Mouse (Mus musculus) left cerebral cortex, postnatal 4 days (tissue): ENCODE results near the gene Olfr530. TPM values are rescaled to one million over a fixed set of nuclear protein-coding genes. Genes with fewer than 3 reads are reported as not detected.

Source experiments
- DNase-seq: peaks from one replicate; pipeline ENCODE4 v3.0.0-alpha.2; 2022
- intact Hi-C: fragments of 180-260 bp; cut with DNase I; formaldehyde crosslinking; loops from one replicate; pipeline ENCODE4 v1.15.1; 2025
- total RNA-seq, 2 experiments: library from RNA; stranded (reverse); gene quantifications; 2 replicates each; pipeline ENCODE4 v1.2.3; 2021

Gene Olfr530
- not detected for total RNA-seq

- intact Hi-C loops: no loop called here
- no peak for DNase-seq
These were observed at the start of gene Olfr530 for GRCm38 (mm10) chr7:140376231-140376630. Gene Olfr530 (minus strand): TSS chr7:140376331.

- no peak for DNase-seq
- intact Hi-C loops: no loop called here
These were observed 45.4 kb upstream of the Olfr530 start, which contains the start of gene Olfr532 for GRCm38 (mm10) chr7:140421539-140421938. Gene Olfr532 (minus strand): TSS chr7:140421639.

- intact Hi-C loops: no loop called here
- DNase-seq: no peak
These were observed 26.7 kb upstream of the Olfr530 start, which contains the start of gene Olfr531 for GRCm38 (mm10) chr7:140402818-140403217. Gene Olfr531 (minus strand): TSS chr7:140402918.

- intact Hi-C loops: no loop called here
- no peak for DNase-seq
These were observed 780 bp upstream of the Olfr530 start for GRCm38 (mm10) chr7:140376911-140377310.

- no peak for DNase-seq
- intact Hi-C loops: no loop called here
These were observed 1.8 kb downstream of the Olfr530 start for GRCm38 (mm10) chr7:140374300-140374699.

- no peak for DNase-seq
- intact Hi-C loops: no loop called here
These were observed 14.6 kb downstream of the Olfr530 start, which contains the start of gene Olfr60 for GRCm38 (mm10) chr7:140361571-140361970. Gene Olfr60 (minus strand): TSS chr7:140361671.

- intact Hi-C loops: no loop called here
These were observed 42.4 kb downstream of the Olfr530 start, which contains the start of gene Olfr527 for GRCm38 (mm10) chr7:140333717-140334116. Gene Olfr527 (plus strand): TSS chr7:140334017.

GRCm38 (mm10) chr7:140329766-140330304 lies 46.3 kb downstream of the Olfr530 start:
- DNase-seq: peak; percentile 7
- intact Hi-C loops: no loop called here

More at GRCm38 (mm10) chr7:140333717-140334116, 42.4 kb downstream of the Olfr530 start, which contains the start of gene Olfr527:
- no peak for DNase-seq

Other genes starting within 250 kb of the Olfr530 start
- 10 to 100 TPM; 24.7 to 27.3 TPM for gene Mtg1, start 238.8 kb downstream of the Olfr530 start, total RNA-seq
- 10 to 100 TPM; 77.0 to 80.8 TPM for gene Sprn, start 221.5 kb downstream of the Olfr530 start, total RNA-seq
- not detected for gene Olfr522, start 211.6 kb downstream of the Olfr530 start, total RNA-seq
- gene Olfr523, start 203.1 kb downstream of the Olfr530 start, total RNA-seq: not detected
- gene Olfr524, start 170.4 kb downstream of the Olfr530 start, total RNA-seq: not detected
- gene Cd163l1, start 158.1 kb downstream of the Olfr530 start, total RNA-seq: under 1 TPM; 0.32 to 0.58 TPM
- gene 5830411N06Rik, start 129.0 kb downstream of the Olfr530 start, total RNA-seq: not detected
- not detected for gene Olfr525, start 55.5 kb downstream of the Olfr530 start, total RNA-seq
- not detected for gene Olfr527, start 42.3 kb downstream of the Olfr530 start, total RNA-seq
- gene Olfr60, start 14.7 kb downstream of the Olfr530 start, total RNA-seq: not detected
- not detected for gene Olfr531, start 26.6 kb upstream of the Olfr530 start, total RNA-seq
- not detected for gene Olfr532, start 45.3 kb upstream of the Olfr530 start, total RNA-seq
- not detected for gene Olfr533, start 87.0 kb upstream of the Olfr530 start, total RNA-seq
- not detected for gene Olfr535, start 107.9 kb upstream of the Olfr530 start, total RNA-seq
- gene Olfr536, start 131.1 kb upstream of the Olfr530 start, total RNA-seq: not detected
- gene Olfr538, start 191.6 kb upstream of the Olfr530 start, total RNA-seq: not detected
- under 1 TPM in 1 of 2 experiments, not detected in 1; 0.10 TPM for gene Olfr46, start 224.9 kb upstream of the Olfr530 start, total RNA-seq